Mouse (Mus musculus): ENCODE results near the gene Mmgt2. TPM values are rescaled to one million over a fixed set of nuclear protein-coding genes. Genes with fewer than 3 reads are reported as not detected.
"Not testable (repeated sequence)": the region's sequence is repeated elsewhere in the genome, so short reads cannot be mapped to it uniquely, and the experiment has no call there.

Mmgt2 gene
- polyA plus RNA-seq, 1 experiment from 2014 or later, result 44.2 TPM

DNA sequence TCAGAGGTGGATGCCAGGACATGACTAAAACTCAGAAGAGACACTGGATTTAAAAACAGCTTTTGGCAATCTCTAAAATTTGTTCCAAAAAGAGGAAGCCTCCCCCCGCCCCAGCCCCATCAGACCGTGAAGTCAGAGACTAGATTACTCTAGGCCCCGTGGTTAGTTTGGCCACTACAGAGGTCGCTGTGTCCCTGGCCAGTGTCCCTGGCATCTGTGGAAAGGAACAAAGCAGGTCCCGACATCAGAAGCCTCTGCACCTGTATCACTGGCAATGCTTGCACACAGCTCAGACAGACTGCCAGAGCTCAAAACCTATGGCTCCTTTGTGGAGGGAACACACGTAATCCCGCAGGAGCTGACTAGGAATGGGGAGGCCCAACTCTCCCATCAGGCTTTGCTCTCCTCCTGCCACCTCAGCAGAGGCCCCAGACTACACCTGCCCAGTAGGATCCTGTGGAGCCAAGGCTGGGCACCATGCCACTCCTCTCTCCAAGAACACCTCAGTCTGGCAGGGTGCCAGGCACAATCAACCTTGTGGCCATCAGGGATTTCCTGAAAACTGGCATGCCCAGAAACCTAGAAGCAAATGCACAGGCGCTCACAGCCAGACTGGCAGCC, 5.3 kb upstream of the Mmgt2 start:
- no peaks in the 10 kb centered on the region for H3K27me3 ChIP-seq (replicated peaks; ENCODE audit: low read depth, poor library complexity, severe bottlenecking)
- WGBS, result 71% methylated on average over 8 of the region's 8 CpGs
- no peak overlapping the region for H3K4me3 ChIP-seq
- peaks cover 72% of the 10 kb centered on the region for H3K4me1 ChIP-seq
- DNase-seq (ENCODE audit: low spot score), result no peak
- H3K36me3 ChIP-seq (replicated peaks), result peaks cover 26% of the 10 kb centered on the region
- H3K9me3 ChIP-seq, result no peaks in the 10 kb centered on the region
- no peak overlapping the region for H3K27ac ChIP-seq (replicated peaks)

DNA sequence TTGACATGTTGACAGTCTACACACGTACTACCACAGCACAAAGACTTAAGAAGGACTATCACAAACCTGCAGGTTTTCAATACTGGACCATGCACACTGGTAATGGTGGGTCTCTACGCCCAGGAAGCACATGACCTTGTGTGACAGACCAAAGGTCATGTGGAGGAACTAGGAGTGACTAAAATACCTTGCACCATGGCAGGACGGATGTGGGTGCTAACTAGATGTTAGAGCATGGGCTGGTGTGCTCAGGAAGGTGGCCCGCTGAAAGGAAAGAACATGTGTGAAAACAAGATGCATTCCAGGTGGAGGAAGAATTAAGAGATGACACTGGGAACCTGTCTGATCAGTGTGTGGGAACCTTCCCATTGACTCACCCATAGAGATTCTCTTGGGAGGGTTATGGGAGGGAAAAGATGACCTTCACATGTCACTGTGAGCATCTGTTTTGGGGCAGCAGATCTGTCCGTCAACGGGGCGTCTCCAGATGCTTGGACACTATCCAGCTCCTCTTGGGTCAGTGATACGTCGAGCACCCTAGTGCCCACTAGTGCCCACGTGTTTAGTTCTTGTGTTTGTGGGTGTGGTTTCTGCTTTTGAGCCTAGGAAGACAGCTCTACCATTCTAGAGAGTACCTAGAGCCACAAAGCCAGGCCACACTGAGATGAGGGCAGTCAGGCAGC, 4.6 kb upstream of the Mmgt2 start:
- H3K27me3 ChIP-seq (replicated peaks; ENCODE audit: low read depth, poor library complexity, severe bottlenecking), result no peaks in the 10 kb centered on the region
- H3K27ac ChIP-seq (replicated peaks), result no peak overlapping the region
- no peak for DNase-seq (ENCODE audit: low spot score)
- 87% methylated on average over 10 of the region's 10 CpGs for WGBS
- H3K9me3 ChIP-seq, result no peaks in the 10 kb centered on the region
- peaks cover 25% of the 10 kb centered on the region for H3K36me3 ChIP-seq (replicated peaks)
- no peak overlapping the region for H3K4me3 ChIP-seq
- H3K4me1 ChIP-seq, result peaks cover 66% of the 10 kb centered on the region

DNA sequence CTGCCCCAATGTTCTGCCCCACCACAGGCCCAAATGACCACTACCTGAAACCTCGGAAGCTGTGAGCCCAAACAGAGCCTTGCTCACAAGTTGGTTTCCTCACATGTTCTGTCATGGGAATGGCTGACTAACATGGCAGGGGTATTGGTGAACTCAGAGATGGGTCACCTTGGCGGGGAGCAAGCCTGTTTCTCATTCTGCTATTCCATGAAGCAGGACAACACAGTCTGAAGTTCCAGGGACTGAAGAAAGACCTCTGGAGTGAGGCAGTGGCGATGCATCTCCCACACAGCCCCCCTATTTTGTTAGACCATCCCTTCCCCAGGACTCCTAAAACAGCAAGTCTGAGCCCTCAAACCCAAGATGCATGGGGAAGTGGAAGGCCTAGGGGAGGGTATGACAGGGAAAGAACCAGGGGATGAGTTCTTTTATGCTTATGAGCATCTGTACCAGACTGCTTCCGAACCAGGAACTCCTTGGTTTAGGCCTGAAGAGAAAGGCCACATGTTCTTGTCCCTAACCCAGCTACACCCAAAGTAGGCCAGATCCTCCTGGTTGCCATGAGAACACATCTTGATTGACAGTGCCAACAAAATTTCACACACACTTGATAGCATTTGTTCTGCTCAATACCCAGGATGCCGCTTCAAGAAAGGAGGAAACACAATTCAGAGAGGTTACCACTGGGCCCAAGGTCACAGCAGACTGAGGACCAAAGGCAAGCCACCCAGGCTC, 3.7 kb upstream of the Mmgt2 start:
- Histone ChIP-seq H3K27me3 (replicated peaks; ENCODE audit: low read depth, poor library complexity, severe bottlenecking) (no peaks in the 10 kb centered on the region), H3K4me3 (no peak overlapping the region), H3K9me3 (no peaks in the 10 kb centered on the region), H3K4me1 (peaks cover 71% of the 10 kb centered on the region), H3K36me3 (replicated peaks) (peaks cover 23% of the 10 kb centered on the region), H3K27ac (replicated peaks) (peak overlapping the region; percentile 68; the same call in 1 of the 2 replicates)
- WGBS, result 87% methylated on average over 5 of the region's 5 CpGs
- no peak for DNase-seq (ENCODE audit: low spot score)

DNA sequence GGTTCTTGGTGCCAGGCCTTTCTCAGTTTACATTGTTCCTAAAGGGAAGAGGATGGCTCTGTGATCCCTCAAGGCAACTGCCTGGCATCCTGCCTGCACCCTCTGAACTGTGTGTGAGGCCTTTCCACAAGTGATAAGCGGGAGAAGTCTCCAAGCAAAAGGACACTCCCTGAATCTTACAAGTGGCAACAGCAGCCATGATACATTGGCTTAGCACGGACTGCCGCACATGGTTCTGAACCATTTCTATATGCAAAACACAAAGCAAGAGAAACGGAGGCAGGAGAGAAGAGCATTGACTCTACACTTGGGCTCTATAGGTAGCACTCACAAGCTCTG, 3.2 kb upstream of the Mmgt2 start:
- DNase-seq (ENCODE audit: low spot score), result no peak
- H3K27me3 ChIP-seq (replicated peaks; ENCODE audit: low read depth, poor library complexity, severe bottlenecking), result no peaks in the 10 kb centered on the region
- H3K9me3 ChIP-seq, result no peaks in the 10 kb centered on the region
- H3K27ac ChIP-seq (replicated peaks), result peak overlapping the region; percentile 68
- peak overlapping the region; percentile 90; the same call in 1 of the 2 replicates for H3K4me3 ChIP-seq
- H3K4me1 ChIP-seq, result peaks cover 68% of the 10 kb centered on the region
- peaks cover 18% of the 10 kb centered on the region for H3K36me3 ChIP-seq (replicated peaks)
- 90% methylated on average over 4 of the region's 4 CpGs for WGBS

DNA sequence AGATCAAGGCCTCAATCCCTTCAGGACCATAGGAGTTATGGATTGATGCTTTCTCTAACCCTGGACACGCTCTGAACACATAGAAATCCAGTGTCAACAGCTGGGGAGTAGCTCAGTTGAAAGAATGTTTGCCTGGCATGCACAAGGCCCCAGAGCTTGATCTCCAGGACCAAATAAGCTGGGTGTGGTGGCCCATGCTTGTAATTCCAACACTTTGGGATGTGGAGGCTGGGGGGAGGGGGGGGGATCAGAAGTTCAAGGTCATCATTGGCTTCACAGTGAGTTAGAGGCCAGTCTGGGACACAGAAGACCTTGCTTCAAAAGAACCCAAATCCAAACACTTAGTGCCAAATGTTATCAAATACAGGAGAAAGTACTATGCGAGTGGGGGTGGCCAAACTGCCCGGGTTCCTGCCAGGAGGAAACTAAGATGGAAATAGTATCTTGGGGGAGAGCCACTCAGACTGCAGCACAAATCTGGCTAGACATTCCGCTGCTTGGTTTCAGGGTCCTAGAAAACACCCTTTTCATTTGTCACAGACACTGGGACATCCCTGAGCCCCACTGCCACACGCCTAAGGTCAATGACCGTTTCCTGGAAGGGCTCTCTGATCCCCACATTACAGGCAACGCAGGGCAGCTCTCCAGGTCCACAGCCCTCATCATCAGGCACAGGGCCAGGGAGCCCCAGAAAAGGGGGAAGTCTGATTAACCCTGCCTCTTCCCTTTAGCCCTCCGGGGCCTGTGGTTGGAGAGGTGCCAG, 2.6 kb upstream of the Mmgt2 start:
- peak; percentile 21 for DNase-seq (ENCODE audit: low spot score)
- Histone ChIP-seq H3K4me3 (peak overlapping the region; percentile 90), H3K9me3 (no peaks in the 10 kb centered on the region), H3K36me3 (replicated peaks) (peaks cover 22% of the 10 kb centered on the region), H3K4me1 (peaks cover 72% of the 10 kb centered on the region), H3K27me3 (replicated peaks; ENCODE audit: low read depth, poor library complexity, severe bottlenecking) (no peaks in the 10 kb centered on the region), H3K27ac (replicated peaks) (peak overlapping the region; percentile 68)
- WGBS, result 43% methylated on average over 8 of the region's 8 CpGs

DNA sequence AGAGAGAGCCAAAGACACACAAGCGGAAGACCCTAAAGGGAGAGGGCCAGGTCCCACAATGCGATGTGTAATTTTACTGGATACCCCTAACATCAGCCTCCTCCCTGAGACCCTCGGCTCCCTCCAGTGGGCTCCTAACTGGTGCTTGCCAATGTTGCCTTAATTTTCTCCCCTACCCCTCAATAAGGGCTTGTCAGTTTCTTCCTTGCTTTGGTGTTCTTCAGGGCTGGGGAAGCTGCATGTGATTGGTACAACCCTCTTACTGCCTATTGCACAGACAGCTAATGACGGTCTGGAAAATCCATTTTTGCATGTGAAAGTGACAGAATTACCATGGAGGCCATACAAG, 2.0 kb upstream of the Mmgt2 start:
- peak overlapping the region; percentile 90 for H3K4me3 ChIP-seq
- peaks cover 72% of the 10 kb centered on the region for H3K4me1 ChIP-seq
- 59% methylated on average over 4 of the region's 4 CpGs for WGBS
- H3K36me3 ChIP-seq (replicated peaks), result peaks cover 28% of the 10 kb centered on the region
- H3K27me3 ChIP-seq (replicated peaks; ENCODE audit: low read depth, poor library complexity, severe bottlenecking), result no peaks in the 10 kb centered on the region
- H3K27ac ChIP-seq (replicated peaks), result peak overlapping the region; percentile 68
- H3K9me3 ChIP-seq, result no peaks in the 10 kb centered on the region
- no peak for DNase-seq (ENCODE audit: low spot score)

DNA sequence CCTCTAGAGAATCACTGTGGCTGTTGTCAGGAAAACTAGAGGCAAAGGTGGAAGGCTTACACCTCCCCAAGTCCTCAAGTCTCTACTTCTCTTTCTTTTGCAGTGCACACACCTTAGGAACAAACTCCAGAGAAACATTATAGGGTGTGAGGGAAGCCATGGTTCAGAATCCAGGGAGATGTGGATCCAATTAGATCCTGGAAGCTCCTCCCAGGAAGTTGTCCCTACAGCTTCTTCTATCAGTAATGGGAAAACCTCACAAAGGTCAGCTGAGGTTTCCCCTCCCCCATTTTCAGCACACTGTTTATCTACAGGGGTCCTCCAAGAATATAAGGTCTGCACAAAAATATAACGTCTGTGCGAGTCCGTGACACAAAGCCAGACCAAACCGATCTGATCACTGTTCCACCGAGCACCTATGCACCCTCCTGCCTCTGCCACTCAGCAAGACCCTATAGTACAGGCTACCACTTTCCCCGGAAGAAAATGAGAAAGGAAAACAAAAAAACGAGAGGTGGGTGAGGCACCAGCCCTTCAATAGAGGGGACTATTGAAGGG, 1.4 kb upstream of the Mmgt2 start:
- peaks cover 33% of the 10 kb centered on the region for H3K36me3 ChIP-seq (replicated peaks)
- no peaks in the 10 kb centered on the region for H3K27me3 ChIP-seq (replicated peaks; ENCODE audit: low read depth, poor library complexity, severe bottlenecking)
- H3K4me1 ChIP-seq, result peaks cover 74% of the 10 kb centered on the region
- no peak for DNase-seq (ENCODE audit: low spot score)
- peak overlapping the region; percentile 45; the same call in 1 of the 2 replicates for H3K27ac ChIP-seq (replicated peaks)
- WGBS, result 42% methylated on average over 7 of the region's 7 CpGs
- H3K4me3 ChIP-seq, result peak overlapping the region; percentile 90
- H3K9me3 ChIP-seq, result no peaks in the 10 kb centered on the region

DNA sequence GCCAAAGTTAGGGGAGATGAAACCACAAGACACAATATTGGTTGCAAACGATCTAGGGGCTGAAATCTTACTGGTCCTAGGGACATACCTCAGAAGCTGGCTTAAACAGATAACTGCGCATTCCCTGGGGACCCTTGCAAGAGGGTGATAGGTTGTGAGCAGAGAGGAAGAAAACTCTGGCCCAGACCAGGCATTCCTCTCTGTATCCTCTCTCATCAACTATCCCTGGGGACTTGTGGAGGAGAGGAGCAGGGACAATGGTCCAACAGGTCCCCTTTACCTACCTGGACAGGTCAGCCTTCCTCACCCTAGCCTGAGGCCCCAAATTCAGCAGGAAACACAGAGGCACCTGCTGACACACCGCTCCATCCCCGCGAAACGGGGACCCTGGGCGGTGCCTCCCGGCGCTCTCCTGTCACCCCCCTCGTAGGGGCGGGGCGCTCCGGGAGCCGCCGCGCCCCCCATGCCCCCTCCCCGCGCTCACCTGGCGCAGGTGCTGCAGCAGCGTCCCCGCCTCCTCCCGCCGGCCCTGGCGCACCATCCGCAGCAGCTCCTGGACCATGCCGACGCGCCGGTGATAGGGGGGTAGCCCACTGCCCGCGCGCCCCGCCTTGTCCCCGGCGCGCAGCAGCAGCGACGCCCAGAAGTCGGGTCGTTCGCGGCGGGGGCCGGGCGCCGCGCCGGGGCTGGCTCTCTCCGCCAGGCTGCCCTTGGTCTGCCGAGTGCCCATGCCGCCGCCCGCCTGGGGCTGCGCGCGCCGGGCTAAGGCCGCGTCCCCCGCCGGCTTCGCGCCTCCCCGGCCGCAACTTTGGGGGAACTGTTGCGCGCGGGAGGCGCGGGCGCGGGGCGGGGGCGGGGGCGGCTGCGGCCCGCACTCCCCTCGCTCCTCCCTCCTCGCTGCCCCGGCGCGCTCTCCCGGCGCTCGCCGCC, 538 bp upstream of the Mmgt2 start, which contains the start of gene Lrrc75a:
Gene Lrrc75a, minus strand, starts transcription at position 863 of the 930 bp plus-strand sequence.
- Histone ChIP-seq H3K36me3 (replicated peaks) (peaks cover 39% of the 10 kb centered on the region), H3K27me3 (replicated peaks; ENCODE audit: low read depth, poor library complexity, severe bottlenecking) (no peaks in the 10 kb centered on the region), H3K4me1 (peaks cover 72% of the 10 kb centered on the region), H3K4me3 (peak within 1 kb of the TSS; percentile 90), H3K9me3 (no peaks in the 10 kb centered on the region), H3K27ac (replicated peaks) (peak within 1 kb of the TSS; percentile 91)
- DNase-seq (ENCODE audit: low spot score), result peak; percentile 38
- 2% methylated on average over 81 of the region's 86 CpGs for WGBS

DNA sequence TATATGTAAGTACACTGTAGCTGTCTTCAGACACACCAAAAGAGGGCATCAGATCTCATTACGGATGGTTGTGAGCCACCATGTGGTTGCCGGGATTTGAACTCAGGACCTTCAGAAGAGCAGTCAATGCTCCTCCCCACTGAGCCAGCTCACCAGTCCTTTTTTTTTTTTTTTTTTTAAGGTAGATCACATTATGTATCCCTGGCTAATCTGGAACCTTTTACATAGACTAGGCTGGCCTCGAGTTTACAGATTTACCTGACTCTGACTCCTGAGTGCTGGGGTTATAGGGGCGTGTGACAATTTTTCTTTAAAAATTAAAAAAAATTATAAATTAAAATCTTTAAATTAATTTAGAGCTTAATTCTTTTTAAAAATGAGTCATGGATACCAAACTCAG, 1.3 kb downstream of the Mmgt2 start:
- Histone ChIP-seq H3K36me3 (replicated peaks) (peaks cover 41% of the 10 kb centered on the region), H3K4me3 (peak overlapping the region; percentile 90), H3K4me1 (peaks cover 59% of the 10 kb centered on the region)
- H3K27ac ChIP-seq (replicated peaks); DNase-seq (ENCODE audit: low spot score); H3K9me3 ChIP-seq; H3K27me3 ChIP-seq (replicated peaks; ENCODE audit: low read depth, poor library complexity, severe bottlenecking): not testable (repeated sequence)
- WGBS, result 85% methylated on average over 4 of the region's 4 CpGs

DNA sequence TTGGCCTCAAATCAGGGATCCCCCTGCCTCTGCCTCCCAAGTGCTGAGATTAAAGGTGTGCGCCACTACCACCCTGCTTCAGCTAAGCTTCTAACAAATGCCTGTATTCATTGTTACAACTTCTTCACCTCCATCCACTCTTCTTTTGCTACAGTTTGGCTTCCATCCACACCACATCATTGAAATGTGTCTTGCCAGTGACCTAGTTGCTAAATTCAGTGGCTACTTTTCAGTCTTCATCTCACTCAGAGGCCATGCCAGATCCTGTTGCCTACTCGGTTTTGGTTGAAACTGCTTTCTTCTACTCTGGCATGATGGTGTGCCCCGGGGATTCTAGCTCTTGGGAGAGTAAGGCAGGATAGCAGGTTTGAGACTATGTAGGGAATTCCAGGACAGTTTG, 3.1 kb downstream of the Mmgt2 start:
- Histone ChIP-seq H3K4me1 (peaks cover 41% of the 10 kb centered on the region), H3K4me3 (no peak overlapping the region), H3K9me3 (no peaks in the 10 kb centered on the region), H3K36me3 (replicated peaks) (peaks cover 56% of the 10 kb centered on the region), H3K27ac (replicated peaks) (no peak overlapping the region), H3K27me3 (replicated peaks; ENCODE audit: low read depth, poor library complexity, severe bottlenecking) (no peaks in the 10 kb centered on the region)
- no peak for DNase-seq (ENCODE audit: low spot score)
- 89% methylated on average over 3 of the region's 3 CpGs for WGBS

DNA sequence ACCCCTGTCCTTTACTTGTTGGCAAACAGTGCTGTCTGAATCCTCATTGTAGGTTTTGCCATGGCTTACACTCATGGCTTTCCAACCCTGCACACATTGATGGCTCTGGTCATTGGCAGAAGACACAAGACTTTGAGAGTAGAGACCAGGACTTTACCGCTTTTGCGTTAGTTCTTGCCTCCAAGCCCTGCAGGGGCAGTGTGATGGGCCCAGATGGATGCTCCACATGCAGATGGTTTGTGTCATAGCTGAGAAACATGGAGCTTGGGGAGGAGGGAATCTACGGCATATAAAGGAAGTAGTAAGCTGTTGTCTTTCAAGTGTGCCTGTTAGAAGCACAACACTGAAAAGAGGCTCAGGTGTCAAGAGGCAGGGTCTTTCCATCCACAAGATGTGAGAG, 3.6 kb downstream of the Mmgt2 start:
- Histone ChIP-seq H3K9me3 (no peaks in the 10 kb centered on the region), H3K4me1 (peaks cover 36% of the 10 kb centered on the region), H3K27me3 (replicated peaks; ENCODE audit: low read depth, poor library complexity, severe bottlenecking) (no peaks in the 10 kb centered on the region), H3K27ac (replicated peaks) (no peak overlapping the region), H3K4me3 (no peak overlapping the region), H3K36me3 (replicated peaks) (peaks cover 62% of the 10 kb centered on the region)
- no peak for DNase-seq (ENCODE audit: low spot score)
- 93% methylated on average over 3 of the region's 3 CpGs for WGBS

Measured in embryonic facial prominence, embryonic 10.5 days (tissue).